Mouse (Mus musculus) spleen, postnatal 10 days (tissue): ENCODE data around the gene Tbc1d21.

ENCODE experiments used
- DNase-seq, 2 experiments: peaks; one replicate each; pipeline ENCODE4 v3.0.0; 2021 to 2022; ENCODE audit warnings: low spot score in 2 of 2

Tbc1d21 gene

DNA sequence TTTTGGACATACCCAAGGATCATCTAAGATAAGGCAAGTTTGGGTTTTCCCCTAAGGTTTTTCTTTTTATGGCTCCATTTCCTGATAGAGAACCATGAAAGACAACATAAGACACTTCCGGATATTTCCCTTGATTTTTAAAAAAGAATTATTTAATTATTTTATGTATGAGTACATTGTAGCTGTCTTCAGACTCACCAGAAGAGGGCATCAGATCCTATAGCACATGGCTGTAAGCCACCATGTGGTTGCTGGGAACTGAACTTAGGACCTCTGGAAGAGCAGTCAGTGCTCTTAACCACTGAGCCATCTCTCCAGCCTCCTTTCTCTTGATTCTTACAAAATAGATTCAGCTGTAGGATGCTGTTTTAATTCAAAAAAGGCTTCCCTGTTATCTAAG, 28.5 kb downstream of the Tbc1d21 start:
- DNase-seq, result no peak

- DNase-seq, result no peak
These were observed 33.5 kb downstream of the Tbc1d21 start for GRCm38 (mm10) chr9:58336650-58337281.

DNA sequence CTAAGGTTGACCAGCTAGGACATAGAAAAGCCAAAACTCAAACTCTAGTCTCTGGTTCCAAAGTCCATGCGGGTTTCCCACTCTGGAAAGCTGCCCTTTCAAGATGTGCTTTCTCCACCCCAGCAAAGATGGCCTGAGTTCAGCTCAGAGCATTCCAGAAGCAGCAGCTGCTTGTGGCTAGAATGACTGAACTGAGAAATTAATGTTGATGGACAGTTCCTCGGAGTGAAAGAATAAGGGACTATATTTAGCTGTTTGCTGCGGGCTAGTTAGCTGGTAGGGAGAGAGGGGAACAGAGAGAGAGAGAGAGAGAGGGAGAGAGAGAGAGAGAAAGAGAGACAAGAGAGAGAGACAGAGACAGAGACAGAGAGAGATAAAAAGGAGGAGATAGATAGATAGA, 39.0 kb downstream of the Tbc1d21 start:
- no peak for DNase-seq

- no peak for DNase-seq
These were observed 40.0 kb downstream of the Tbc1d21 start for GRCm38 (mm10) chr9:58330293-58330692.

GRCm38 (mm10) chr9:58327382-58327781, 42.9 kb downstream of the Tbc1d21 start:
- DNase-seq, result no peak

GRCm38 (mm10) chr9:58326477-58327180, 43.6 kb downstream of the Tbc1d21 start:
- DNase-seq, result no peak

- DNase-seq, result no peak
These were observed 48.6 kb downstream of the Tbc1d21 start for GRCm38 (mm10) chr9:58321681-58322080.

GRCm38 (mm10) chr9:58318317-58318716, 51.9 kb downstream of the Tbc1d21 start:
- no peak for DNase-seq

DNA sequence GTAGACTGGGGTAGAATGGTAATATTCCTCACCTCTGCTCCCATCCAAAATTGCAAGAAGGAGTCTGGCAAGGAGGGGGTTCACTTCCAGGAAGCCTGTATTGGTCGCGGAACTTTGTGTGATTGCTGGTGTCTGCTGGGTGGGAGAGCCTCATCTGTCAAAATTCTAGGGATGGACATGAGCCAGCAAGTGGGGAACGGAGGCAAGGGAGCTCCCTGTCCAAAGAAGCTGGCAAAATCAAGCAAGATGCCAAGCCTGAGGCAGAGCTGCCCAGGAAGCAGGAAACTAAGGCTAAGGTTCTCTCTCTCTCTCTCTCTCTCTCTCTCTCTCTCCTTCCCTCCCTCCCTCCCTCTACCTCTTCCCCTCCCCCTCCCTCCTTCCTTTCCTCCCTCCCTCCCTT, 52.9 kb downstream of the Tbc1d21 start:
- no peak for DNase-seq

DNA sequence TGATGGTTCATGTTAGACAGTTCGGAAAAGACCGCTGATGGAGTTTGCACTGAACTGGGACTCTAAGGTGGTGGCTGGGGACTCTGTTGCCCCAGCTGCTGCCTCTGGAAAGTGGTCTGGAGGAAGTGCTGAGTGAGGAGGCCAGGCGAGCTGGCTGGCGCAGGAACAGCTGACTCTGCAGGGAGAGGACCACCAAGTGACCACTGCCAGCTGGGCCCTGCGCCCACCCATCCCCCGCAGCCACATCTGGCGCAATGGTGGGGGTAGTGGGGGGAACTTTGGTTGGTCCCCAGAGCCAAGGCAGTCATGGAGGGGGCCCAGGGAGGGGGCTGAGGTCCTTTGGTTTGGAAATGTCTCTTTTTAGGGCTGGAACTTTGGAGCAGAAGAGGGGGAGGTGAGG, 53.5 kb downstream of the Tbc1d21 start:
- no peak for DNase-seq

DNA sequence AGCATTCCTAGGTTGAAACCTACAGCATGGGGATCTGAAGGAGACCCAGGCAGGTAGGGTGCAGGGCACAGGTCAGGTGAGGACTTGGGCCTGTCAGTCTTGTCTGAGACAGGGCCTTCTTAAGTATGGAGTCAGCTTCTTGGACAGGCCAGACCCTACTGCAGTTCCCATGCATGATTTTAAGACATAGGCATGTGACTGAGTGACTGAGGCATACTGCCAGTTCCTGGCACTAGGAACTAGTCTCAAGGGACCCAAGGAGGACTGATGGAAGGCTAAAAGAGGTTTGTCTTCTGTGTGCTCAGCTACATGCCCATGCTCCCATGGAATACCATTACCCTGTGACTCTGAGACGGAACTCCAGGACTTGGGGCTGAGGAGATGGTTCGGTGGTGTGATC, 54.4 kb downstream of the Tbc1d21 start:
- no peak for DNase-seq

- DNase-seq, result no peak
These were observed 55.4 kb downstream of the Tbc1d21 start for GRCm38 (mm10) chr9:58314682-58315360.

GRCm38 (mm10) chr9:58312944-58313359, 57.3 kb downstream of the Tbc1d21 start, which contains the start of gene Loxl1:
Loxl1 (minus strand) TSS chr9:58313186.
- no peak for DNase-seq

DNA sequence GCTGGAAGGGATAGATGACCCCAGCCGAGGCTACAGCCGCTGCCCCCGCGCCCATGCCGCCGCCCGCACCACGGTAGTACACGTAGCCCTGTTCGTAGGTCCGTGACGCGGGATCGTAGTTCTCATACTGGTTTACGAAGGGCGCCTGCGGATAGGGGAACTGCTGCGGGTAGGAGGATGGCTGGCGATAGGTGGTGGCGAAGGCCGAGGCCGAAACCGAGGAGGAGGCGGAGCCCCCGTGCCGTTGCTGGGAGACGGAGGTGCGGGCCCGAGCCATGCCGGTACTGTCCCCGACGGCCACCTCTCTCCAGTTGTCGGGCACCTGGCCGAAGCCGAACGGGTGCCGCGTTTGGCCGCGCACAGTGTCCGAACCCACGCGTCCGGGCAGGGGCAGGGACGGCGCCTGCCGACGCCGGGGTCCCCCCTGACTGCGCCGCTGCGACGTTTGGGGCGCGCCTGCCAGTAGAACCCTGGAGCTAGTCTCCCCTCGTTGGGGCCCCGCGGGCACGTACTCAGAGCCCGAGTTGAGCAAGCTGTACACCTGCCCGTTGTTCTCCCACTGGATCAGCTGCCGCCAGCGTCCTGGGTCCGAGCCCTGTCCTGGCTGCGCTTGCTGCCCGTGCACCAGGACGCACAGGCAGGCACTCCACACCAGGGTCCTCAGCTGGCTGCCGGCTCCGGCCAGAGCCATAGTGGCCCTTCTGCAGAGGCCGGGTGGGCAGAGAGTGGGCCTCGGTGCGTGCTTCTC, 57.9 kb downstream of the Tbc1d21 start:
- DNase-seq, result no peak

- DNase-seq, result no peak
These were observed 58.9 kb downstream of the Tbc1d21 start for GRCm38 (mm10) chr9:58311191-58311910.

- no peak for DNase-seq
These were observed 60.1 kb downstream of the Tbc1d21 start for GRCm38 (mm10) chr9:58310043-58310660.
